Mouse (Mus musculus): ENCODE measurements around the gene Elof1.
"Not testable (repeated sequence)": the region's sequence is repeated elsewhere in the genome, so short reads cannot be mapped to it uniquely, and the experiment has no call there.

Gene Elof1

GRCm38 (mm10) chr9:22116740-22117426 is at the start of gene Elof1:
Elof1 (minus strand) TSS chr9:22117172.
- peak; percentile 97 for DNase-seq (ENCODE audit: low read depth, low spot score)

- no peak for DNase-seq (ENCODE audit: low read depth, low spot score)
Measured at GRCm38 (mm10) chr9:22166686-22167085, 49.7 kb upstream of the Elof1 start.

- DNase-seq (ENCODE audit: low read depth, low spot score) = no peak
Measured at GRCm38 (mm10) chr9:22165964-22166363, 49.0 kb upstream of the Elof1 start.

- peak; percentile 51 for DNase-seq (ENCODE audit: low read depth, low spot score)
Measured at GRCm38 (mm10) chr9:22164711-22165668, 48.0 kb upstream of the Elof1 start.

GRCm38 (mm10) chr9:22162912-22163311 is 45.9 kb upstream of the Elof1 start:
- no peak for DNase-seq (ENCODE audit: low read depth, low spot score)

- no peak for DNase-seq (ENCODE audit: low read depth, low spot score)
Measured at GRCm38 (mm10) chr9:22162305-22162704, 45.3 kb upstream of the Elof1 start.

GRCm38 (mm10) chr9:22161299-22161698 is 44.3 kb upstream of the Elof1 start:
- no peak for DNase-seq (ENCODE audit: low read depth, low spot score)

- no peak for DNase-seq (ENCODE audit: low read depth, low spot score)
Measured at GRCm38 (mm10) chr9:22157516-22158265, 40.7 kb upstream of the Elof1 start.

GRCm38 (mm10) chr9:22156497-22157245 is 39.7 kb upstream of the Elof1 start, which contains the start of gene Pigyl:
Pigyl (plus strand) TSS chr9:22156846.
- DNase-seq (ENCODE audit: low read depth, low spot score) = peak; percentile 95

- DNase-seq (ENCODE audit: low read depth, low spot score) = peak; percentile 58
Measured at GRCm38 (mm10) chr9:22155614-22156013, 38.6 kb upstream of the Elof1 start.

- DNase-seq (ENCODE audit: low read depth, low spot score) = no peak
Measured at GRCm38 (mm10) chr9:22153810-22154209, 36.8 kb upstream of the Elof1 start.

- no peak for DNase-seq (ENCODE audit: low read depth, low spot score)
Measured at GRCm38 (mm10) chr9:22150946-22151345, 34.0 kb upstream of the Elof1 start.

- not testable (repeated sequence) for DNase-seq (ENCODE audit: low read depth, low spot score)
Measured at GRCm38 (mm10) chr9:22150249-22150693, 33.3 kb upstream of the Elof1 start.

GRCm38 (mm10) chr9:22149426-22150248 is 32.7 kb upstream of the Elof1 start:
- DNase-seq (ENCODE audit: low read depth, low spot score) = no peak

- DNase-seq (ENCODE audit: low read depth, low spot score) = no peak
Measured at GRCm38 (mm10) chr9:22144304-22144965, 27.5 kb upstream of the Elof1 start.

- DNase-seq (ENCODE audit: low read depth, low spot score) = peak; percentile 51
Measured at GRCm38 (mm10) chr9:22143108-22144037, 26.4 kb upstream of the Elof1 start.

- DNase-seq (ENCODE audit: low read depth, low spot score) = no peak
Measured at GRCm38 (mm10) chr9:22139746-22140145, 22.8 kb upstream of the Elof1 start.

- DNase-seq (ENCODE audit: low read depth, low spot score) = no peak
Measured at GRCm38 (mm10) chr9:22138480-22138879, 21.5 kb upstream of the Elof1 start.

Data from telencephalon, adult 2 months (tissue).